Mouse (Mus musculus) midbrain, embryonic 12.5 days (tissue): ENCODE data around the gene Zfp462. TPM values are rescaled to one million over a fixed set of nuclear protein-coding genes. Genes with fewer than 3 reads are reported as not detected.

ENCODE experiments used
- ATAC-seq: fragments of 200-750 bp; cut with Nextera tagmentation; 2 replicates; pipeline ENCODE4 v1.8.0; 2017; ENCODE audit warnings: low read depth, moderate TSS enrichment, moderate library complexity; ENCODE audit not compliant: low FRiP score
- H3K27ac ChIP-seq: fragments of 300-500 bp; sonication (generic); replicated peaks from 2 replicates; pipeline ENCODE4 v1.5.1; 2016; ENCODE audit warnings: mild to moderate bottlenecking
- H3K27me3 ChIP-seq: fragments of 300-500 bp; sonication (generic); 2 replicates; pipeline ENCODE4 v1.6.1; 2016; ENCODE audit warnings: mild to moderate bottlenecking
- H3K36me3 ChIP-seq: fragments of 300-500 bp; sonication (generic); 2 replicates; pipeline ENCODE4 v1.6.1; 2016
- H3K4me1 ChIP-seq: fragments of 300-500 bp; sonication (generic); 2 replicates; pipeline ENCODE4 v1.6.1; 2016
- H3K4me2 ChIP-seq: fragments of 300-500 bp; sonication (generic); replicated peaks from 2 replicates; pipeline ENCODE4 v1.6.1; 2016; ENCODE audit warnings: mild to moderate bottlenecking, moderate library complexity
- H3K4me3 ChIP-seq: fragments of 300-500 bp; sonication (generic); 2 replicates; pipeline ENCODE4 v1.5.1; 2016; ENCODE audit warnings: mild to moderate bottlenecking
- H3K9ac ChIP-seq: fragments of 300-500 bp; sonication (generic); replicated peaks from 2 replicates; pipeline ENCODE4 v1.6.1; 2016; ENCODE audit warnings: mild to moderate bottlenecking, moderate library complexity
- H3K9me3 ChIP-seq: fragments of 300-500 bp; sonication (generic); 2 replicates; pipeline ENCODE4 v1.6.1; 2016; ENCODE audit warnings: mild to moderate bottlenecking
- WGBS: fragments of 180-500 bp; shearing (Covaris S2); methylation state at CpG from one replicate; pipeline ENCODE4 v1.1.7; 2016; 5-methylcytosine and 5-hydroxymethylcytosine counted together
- polyA plus RNA-seq: library from polyadenylated mRNA; unstranded; fragments of >200 nt; fragmentation: Nextera tagmentation; extraction: Ambion mirVana; gene quantifications from 2 replicates; pipeline ENCODE4 v1.2.1, GENCODE M21; 2016

The Zfp462 gene
- polyA plus RNA-seq, 1 experiment from 2014 or later, result 20.2 TPM

DNA sequence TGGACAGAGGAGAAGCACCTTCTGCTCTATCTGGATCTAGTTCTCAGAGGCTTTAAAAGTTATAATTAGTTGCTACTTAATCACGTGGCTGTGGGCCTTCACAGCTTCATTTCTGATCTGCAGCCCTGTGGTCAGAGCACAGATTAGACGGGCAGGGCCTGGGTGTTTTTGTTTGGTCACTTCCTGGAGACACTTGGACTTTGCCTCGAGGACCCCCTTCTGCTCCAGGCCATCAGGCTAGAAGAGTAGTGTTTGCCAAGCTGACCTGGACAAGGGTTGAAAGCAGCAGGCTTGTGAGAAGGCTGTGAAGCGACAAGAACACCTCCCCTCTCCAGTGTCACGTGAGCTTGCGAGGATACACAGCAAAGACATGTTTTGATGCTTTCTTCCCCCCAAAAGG is 58.3 kb downstream of the Zfp462 start:
- no peak overlapping the region for H3K9ac ChIP-seq
- no peak for ATAC-seq
- H3K9me3 ChIP-seq, result no peaks in the 10 kb centered on the region
- H3K4me3 ChIP-seq, result no peak overlapping the region
- H3K36me3 ChIP-seq, result peaks cover 26% of the 10 kb centered on the region
- no peak overlapping the region for H3K4me2 ChIP-seq
- peak overlapping the region; percentile 90 for H3K27ac ChIP-seq
- peaks cover 50% of the 10 kb centered on the region for H3K4me1 ChIP-seq
- WGBS, result 79% methylated on average over 6 of the region's 6 CpGs
- H3K27me3 ChIP-seq, result no peaks in the 10 kb centered on the region

DNA sequence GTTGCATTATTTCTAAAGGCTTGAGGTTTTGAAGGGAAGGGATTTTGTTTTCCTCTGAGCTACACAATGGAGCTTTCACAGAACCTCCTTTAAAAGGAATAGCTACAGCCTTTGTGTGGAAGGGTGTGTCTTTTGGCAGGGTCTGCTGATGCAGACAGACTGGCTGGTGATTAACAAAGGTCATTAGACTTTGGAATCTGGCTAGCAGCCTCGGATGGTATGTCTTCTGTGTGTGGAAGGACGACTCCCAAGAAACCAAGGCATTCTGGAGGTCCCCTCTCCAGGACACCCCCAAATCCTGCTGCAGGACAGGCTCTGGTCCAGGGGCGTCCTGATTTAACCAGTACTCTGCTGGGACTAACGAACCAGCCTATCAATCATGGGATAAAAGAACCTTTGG is 60.2 kb downstream of the Zfp462 start:
- H3K4me1 ChIP-seq, result peaks cover 50% of the 10 kb centered on the region
- H3K36me3 ChIP-seq, result peaks cover 45% of the 10 kb centered on the region
- H3K27me3 ChIP-seq, result no peaks in the 10 kb centered on the region
- ATAC-seq, result peak; percentile 67
- H3K9me3 ChIP-seq, result no peaks in the 10 kb centered on the region
- WGBS, result 11% methylated on average over 4 of the region's 4 CpGs
- no peak overlapping the region; the same call in 1 of the 2 replicates for H3K9ac ChIP-seq
- H3K27ac ChIP-seq, result peak overlapping the region; percentile 90
- peak overlapping the region; percentile 34 for H3K4me2 ChIP-seq
- 0 out of 2 replicates have a peak overlapping the region, but pooled peaks have one; percentile 4 for H3K4me3 ChIP-seq

DNA sequence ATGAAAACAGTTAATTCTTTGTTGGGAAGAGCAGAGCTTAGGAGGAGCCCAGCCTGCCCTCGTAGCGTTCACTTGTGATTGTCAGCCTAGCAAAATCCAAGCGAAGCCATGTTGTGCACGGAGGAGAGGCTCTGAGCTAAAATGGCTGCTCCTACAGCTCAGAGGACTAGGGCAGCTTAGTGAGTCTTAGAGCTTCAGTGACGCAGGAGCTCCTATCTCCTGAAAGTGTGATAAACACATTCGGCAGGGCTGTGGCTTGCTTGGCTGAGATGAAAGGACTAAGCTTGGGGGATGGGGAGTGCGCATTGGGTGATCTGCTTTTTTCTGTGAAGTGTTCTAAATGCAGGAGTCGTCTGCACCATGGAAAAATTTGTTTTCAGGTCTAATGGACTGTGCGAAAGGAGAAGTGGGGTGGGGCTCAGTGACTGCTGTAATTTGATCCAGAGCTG is 60.7 kb downstream of the Zfp462 start:
- peak overlapping the region; percentile 90 for H3K27ac ChIP-seq
- 0 out of 2 replicates have a peak overlapping the region, but pooled peaks have one; percentile 4 for H3K4me3 ChIP-seq
- H3K4me2 ChIP-seq, result peak overlapping the region; percentile 34
- 6% methylated on average over 9 of the region's 9 CpGs for WGBS
- H3K27me3 ChIP-seq, result no peaks in the 10 kb centered on the region
- H3K36me3 ChIP-seq, result peaks cover 50% of the 10 kb centered on the region
- no peaks in the 10 kb centered on the region for H3K9me3 ChIP-seq
- H3K9ac ChIP-seq, result no peak overlapping the region; the same call in 1 of the 2 replicates
- ATAC-seq, result peak; percentile 78
- H3K4me1 ChIP-seq, result peaks cover 47% of the 10 kb centered on the region

DNA sequence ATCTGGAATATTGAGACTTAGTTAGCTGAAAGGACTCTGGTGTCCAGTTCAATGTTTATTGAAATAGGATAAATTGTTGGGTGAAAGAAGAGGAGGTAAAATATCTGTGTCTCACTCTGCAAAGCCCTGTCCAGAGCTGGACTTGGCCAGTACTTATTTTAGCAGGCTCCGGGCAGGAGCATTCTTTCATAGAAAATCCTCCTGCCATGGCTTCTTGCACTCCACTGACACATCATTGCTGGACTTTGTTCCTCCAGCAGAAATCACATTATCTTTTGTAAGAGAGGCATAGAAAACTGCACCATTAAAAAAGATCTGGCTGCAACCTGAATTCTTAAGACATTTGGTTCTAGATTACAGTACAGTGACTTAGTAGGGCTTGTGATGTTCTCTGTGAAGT is 61.2 kb downstream of the Zfp462 start:
- no peak overlapping the region for H3K9ac ChIP-seq
- no peak overlapping the region for H3K4me3 ChIP-seq
- no peaks in the 10 kb centered on the region for H3K9me3 ChIP-seq
- H3K4me2 ChIP-seq, result 0 out of 2 replicates have a peak overlapping the region, but pooled peaks have one; percentile 34
- H3K27me3 ChIP-seq, result no peaks in the 10 kb centered on the region
- WGBS, result 15% methylated on average over 1 of the region's 1 CpGs
- peak overlapping the region; percentile 90 for H3K27ac ChIP-seq
- peaks cover 45% of the 10 kb centered on the region for H3K4me1 ChIP-seq
- no peak for ATAC-seq
- H3K36me3 ChIP-seq, result peaks cover 55% of the 10 kb centered on the region

DNA sequence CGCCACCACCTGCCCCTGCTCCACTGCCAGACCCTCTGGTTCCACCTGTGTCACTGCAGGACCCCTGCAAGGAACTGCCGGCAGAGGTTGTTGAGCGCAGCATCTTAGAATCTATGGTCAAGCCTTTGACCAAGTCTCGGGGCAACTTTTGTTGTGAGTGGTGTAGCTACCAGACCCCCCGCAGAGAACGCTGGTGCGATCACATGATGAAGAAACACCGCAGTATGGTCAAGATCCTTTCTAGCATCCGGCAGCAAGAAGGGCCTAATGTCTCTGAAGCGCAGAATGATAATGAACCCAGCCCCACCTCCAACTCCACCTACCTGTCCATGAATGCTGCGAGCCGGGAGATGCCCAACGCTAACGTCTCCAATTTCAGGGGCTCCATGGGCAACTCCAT is 63.8 kb downstream of the Zfp462 start:
- Histone ChIP-seq H3K4me1 (peaks cover 30% of the 10 kb centered on the region), H3K4me2 (no peak overlapping the region), H3K4me3 (no peak overlapping the region), H3K36me3 (peaks cover 69% of the 10 kb centered on the region), H3K27ac (no peak overlapping the region), H3K9me3 (no peaks in the 10 kb centered on the region), H3K9ac (no peak overlapping the region), H3K27me3 (no peaks in the 10 kb centered on the region)
- no peak for ATAC-seq
- WGBS, result 95% methylated on average over 14 of the region's 14 CpGs

DNA sequence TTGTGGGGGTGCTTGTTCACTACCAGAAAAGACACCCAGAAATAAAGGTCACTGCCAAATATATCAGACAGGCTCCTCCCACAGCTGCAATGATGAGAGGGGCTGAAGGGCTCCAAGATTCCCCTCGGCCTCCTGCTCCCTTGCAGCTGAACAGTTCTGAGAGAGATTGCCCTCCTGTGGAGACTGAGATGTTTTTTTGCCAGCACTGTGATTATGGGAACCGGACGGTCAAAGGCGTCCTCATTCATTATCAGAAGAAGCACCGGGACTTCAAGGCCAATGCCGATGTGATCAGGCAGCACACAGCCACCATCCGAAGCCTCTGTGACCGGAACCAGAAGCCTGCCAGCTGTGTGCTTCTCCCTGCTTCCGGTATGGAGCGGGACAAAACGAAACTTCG is 66.5 kb downstream of the Zfp462 start:
- H3K4me2 ChIP-seq, result no peak overlapping the region
- 92% methylated on average over 12 of the region's 12 CpGs for WGBS
- H3K36me3 ChIP-seq, result peaks cover 94% of the 10 kb centered on the region
- H3K4me3 ChIP-seq, result no peak overlapping the region
- H3K27ac ChIP-seq, result no peak overlapping the region
- no peak overlapping the region for H3K9ac ChIP-seq
- H3K4me1 ChIP-seq, result peaks cover 2% of the 10 kb centered on the region; the same call in 1 of the 2 replicates
- ATAC-seq, result no peak
- no peaks in the 10 kb centered on the region for H3K9me3 ChIP-seq
- H3K27me3 ChIP-seq, result no peaks in the 10 kb centered on the region

DNA sequence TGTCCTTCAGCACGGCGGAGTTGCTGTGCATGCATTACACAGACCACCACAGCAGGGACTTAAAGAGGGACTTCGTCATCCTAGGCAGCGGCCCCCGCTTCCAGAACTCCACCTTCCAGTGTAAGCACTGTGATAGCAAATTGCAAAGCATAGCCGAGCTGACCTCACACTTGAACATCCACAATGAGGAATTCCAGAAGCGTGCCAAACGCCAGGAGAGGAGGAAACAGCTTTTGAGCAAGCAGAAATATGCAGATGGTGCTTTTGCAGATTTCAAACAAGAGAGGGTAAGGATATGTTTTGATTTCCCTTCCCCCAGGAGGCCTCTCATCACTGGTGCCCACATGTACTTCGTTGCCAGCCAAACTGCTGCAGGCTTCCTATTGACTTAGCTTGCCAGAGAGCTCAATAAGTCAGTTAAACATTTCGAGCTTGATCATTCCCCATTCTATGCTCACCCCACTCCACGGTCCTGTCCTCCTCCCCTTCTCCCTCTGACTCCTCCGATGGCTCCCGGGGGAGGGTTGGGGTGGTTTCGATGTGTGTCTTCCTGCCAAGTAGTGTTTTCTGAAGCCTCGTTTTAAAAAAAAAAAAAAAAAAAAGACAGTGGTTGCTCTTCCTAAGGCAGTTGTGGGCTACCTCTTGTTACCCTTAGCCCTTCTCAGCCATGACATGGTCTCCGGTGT is 68.9 kb downstream of the Zfp462 start:
- H3K4me1 ChIP-seq, result no peaks in the 10 kb centered on the region
- no peak overlapping the region for H3K9ac ChIP-seq
- WGBS, result 84% methylated on average over 16 of the region's 16 CpGs
- H3K36me3 ChIP-seq, result peaks cover 99% of the 10 kb centered on the region
- H3K27ac ChIP-seq, result no peak overlapping the region
- H3K9me3 ChIP-seq, result no peaks in the 10 kb centered on the region
- no peak for ATAC-seq
- no peak overlapping the region for H3K4me2 ChIP-seq
- no peak overlapping the region for H3K4me3 ChIP-seq
- H3K27me3 ChIP-seq, result no peaks in the 10 kb centered on the region

DNA sequence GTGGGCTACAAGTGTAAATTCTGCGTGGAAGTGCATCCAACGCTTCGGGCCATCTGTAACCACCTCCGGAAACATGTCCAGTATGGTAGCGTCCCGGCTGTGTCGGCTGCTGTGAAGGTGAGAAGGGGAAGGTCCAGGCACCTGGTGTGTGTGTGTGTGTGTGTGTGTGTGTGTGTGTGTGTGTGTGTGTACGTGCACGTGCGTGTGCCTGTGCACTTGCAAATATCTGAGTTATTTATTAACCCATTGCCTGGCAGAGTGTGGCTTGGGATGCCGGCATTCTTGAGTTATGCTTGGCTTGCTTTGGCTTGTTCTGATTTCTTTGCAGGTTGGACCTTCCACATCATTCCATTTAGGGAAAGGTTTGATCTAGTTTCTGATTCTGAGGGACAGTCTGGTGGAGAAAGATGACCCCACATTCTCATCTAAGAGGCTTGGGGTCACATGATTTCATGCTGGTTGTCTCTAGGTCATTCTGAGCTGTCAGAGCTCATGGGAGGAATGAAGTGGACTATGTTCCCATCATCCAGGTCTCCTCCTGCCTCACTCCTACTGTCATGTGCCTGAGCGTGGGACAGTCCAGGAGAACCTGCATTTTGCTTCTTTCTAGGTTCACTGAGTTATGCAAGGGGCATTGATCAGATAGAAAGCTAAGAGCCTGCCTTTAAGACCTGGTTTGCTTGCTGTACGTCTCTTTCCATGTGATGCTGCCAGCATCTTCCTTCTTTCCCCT is 70.0 kb downstream of the Zfp462 start:
- WGBS, result 97% methylated on average over 13 of the region's 13 CpGs
- H3K4me3 ChIP-seq, result no peak overlapping the region
- no peaks in the 10 kb centered on the region for H3K4me1 ChIP-seq
- no peaks in the 10 kb centered on the region for H3K27me3 ChIP-seq
- no peaks in the 10 kb centered on the region for H3K9me3 ChIP-seq
- peaks cover 99% of the 10 kb centered on the region for H3K36me3 ChIP-seq
- no peak overlapping the region for H3K27ac ChIP-seq
- H3K4me2 ChIP-seq, result no peak overlapping the region
- no peak overlapping the region for H3K9ac ChIP-seq
- no peak for ATAC-seq

DNA sequence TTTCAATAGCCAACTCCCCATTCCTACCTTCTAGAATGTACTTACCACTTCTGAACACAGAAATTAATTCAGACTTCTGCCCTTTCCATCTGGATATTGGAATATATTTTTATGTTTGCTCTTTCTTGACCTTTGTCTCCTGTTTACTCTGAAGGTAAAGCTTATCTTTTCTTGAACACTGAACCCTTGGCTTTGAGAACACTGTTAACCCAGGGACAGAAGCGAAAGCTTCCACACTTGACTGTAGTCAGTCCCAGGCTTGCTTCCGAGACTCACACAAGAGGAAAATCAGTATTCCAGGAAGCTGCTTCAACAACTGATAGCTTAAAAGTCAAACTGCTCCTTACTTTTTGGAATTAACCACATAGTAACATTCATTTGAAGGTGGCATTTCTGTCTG is 70.7 kb downstream of the Zfp462 start:
- 96% methylated on average over 2 of the region's 2 CpGs for WGBS
- no peaks in the 10 kb centered on the region for H3K27me3 ChIP-seq
- no peak overlapping the region for H3K27ac ChIP-seq
- no peaks in the 10 kb centered on the region for H3K9me3 ChIP-seq
- ATAC-seq, result no peak
- no peak overlapping the region for H3K9ac ChIP-seq
- no peak overlapping the region for H3K4me2 ChIP-seq
- H3K36me3 ChIP-seq, result peaks cover 99% of the 10 kb centered on the region
- H3K4me3 ChIP-seq, result no peak overlapping the region
- H3K4me1 ChIP-seq, result no peaks in the 10 kb centered on the region

DNA sequence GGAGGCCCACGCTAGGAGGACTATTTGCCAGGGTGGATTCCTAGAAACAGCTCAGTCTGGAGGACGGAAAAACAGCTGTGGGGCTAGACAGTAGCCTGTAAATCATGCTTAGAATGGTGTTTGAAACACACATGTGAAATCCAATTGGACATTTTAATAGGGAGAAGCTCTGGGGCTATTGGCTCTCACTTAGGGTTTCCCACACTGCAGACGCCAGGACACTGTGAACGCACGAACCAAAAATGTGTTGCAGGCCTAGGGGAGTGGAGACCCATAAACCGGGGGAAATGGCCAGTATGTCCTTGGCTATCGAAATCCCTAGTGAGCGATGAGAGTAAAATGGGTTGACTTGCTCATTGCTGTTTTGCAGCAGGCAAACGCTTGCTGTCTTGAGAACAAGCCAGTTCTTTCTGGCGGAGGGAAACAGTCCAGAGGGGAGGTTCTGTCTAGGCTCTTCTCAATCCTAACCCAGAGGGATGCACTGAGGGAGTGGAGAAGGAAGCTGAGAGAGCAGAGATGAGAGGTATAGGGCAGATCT is 81.3 kb downstream of the Zfp462 start:
- no peak overlapping the region for H3K4me3 ChIP-seq
- H3K27me3 ChIP-seq, result no peaks in the 10 kb centered on the region
- WGBS, result 88% methylated on average over 10 of the region's 10 CpGs
- no peaks in the 10 kb centered on the region for H3K9me3 ChIP-seq
- H3K36me3 ChIP-seq, result peaks cover 78% of the 10 kb centered on the region
- no peak for ATAC-seq
- peaks cover 5% of the 10 kb centered on the region; the same call in 1 of the 2 replicates for H3K4me1 ChIP-seq
- no peak overlapping the region for H3K4me2 ChIP-seq
- H3K27ac ChIP-seq, result 0 out of 2 replicates have a peak overlapping the region, but pooled peaks have one; percentile 20
- no peak overlapping the region for H3K9ac ChIP-seq

DNA sequence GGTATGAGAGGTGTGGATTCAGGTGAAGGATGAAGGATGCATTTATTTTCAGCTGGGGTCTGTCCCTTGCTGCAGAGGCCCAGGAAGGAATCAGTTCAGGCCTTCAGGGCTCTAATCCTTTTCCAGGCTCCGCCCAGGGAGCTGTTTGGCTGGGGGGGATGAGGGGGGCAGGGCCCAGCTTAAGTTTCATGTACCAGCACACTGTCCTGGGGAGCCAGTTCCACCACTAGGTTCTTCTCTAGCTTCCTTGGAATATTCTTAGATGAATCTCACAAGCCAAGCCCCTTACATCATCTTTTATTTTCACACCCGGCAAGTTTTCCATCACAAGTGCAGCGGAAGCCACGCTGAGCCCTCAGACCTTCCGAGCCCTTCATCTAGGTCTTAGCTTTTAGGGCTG is 85.6 kb downstream of the Zfp462 start:
- ATAC-seq, result 0 out of 2 replicates have a peak, but pooled peaks have one; percentile 49
- no peak overlapping the region for H3K9ac ChIP-seq
- H3K4me1 ChIP-seq, result peaks cover 5% of the 10 kb centered on the region; the same call in 1 of the 2 replicates
- H3K4me3 ChIP-seq, result no peak overlapping the region
- H3K36me3 ChIP-seq, result peaks cover 67% of the 10 kb centered on the region
- H3K27ac ChIP-seq, result 0 out of 2 replicates have a peak overlapping the region, but pooled peaks have one; percentile 20
- H3K4me2 ChIP-seq, result no peak overlapping the region
- no peaks in the 10 kb centered on the region for H3K9me3 ChIP-seq
- H3K27me3 ChIP-seq, result no peaks in the 10 kb centered on the region
- WGBS, result 72% methylated on average over 5 of the region's 5 CpGs
